8 mouse cellular contexts compared by ENCODE assay signal in the genomic region with DNA sequence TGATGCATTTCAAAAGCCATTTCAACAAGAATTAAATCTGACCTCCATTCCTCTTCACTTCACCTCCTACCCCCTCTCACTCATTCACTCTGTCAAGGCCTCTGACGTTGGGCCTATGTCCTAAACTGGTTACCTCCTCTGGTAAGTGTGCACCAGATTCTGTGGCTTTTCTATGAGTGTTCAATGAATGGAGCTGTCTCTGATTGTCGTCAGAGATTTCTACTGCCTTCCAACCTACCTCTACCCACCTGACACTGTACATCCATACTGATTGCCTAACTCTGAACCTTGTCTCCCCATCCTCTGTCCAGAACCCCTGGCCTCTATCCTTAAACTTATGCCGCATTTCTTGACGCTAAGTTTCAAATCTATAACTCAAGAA. TPM values are rescaled to one million over a fixed set of nuclear protein-coding genes. Genes with fewer than 3 reads are reported as not detected.
DNase-seq lines count a peak whose midpoint lies in the region; ATAC-seq and TF ChIP-seq lines count a peak whose summit lies in the region.

No protein-coding gene starts in this region.

- H3K4me1 ChIP-seq in heart, embryonic 12.5 days (replicated peaks), result peaks cover 12% of the 10 kb centered on the region
- peaks cover 0 to 12% of the 10 kb centered on the region in 2 experiments; a peak in 3 of 4 replicates for H3K4me1 ChIP-seq in MEL (ENCODE audit: control insufficient read depth in 1 of 2, insufficient read depth in 2 of 2, low read length in 2 of 2)
- H3K4me1 ChIP-seq in hindbrain, embryonic 10.5 days (replicated peaks), result peaks cover 19% of the 10 kb centered on the region

- no peaks in the 10 kb centered on the region; the same call in 1 of the 2 replicates for H3K79me2 ChIP-seq in MEL (ENCODE audit: control insufficient read depth, insufficient read depth, low read length, poor library complexity)

- no peak for TF ChIP-seq RAD21 in MEL (IDR thresholded peaks at IDR 0.05; ENCODE audit: low read depth, low read length)

- H3K9ac ChIP-seq in heart, embryonic 12.5 days, result peak overlapping the region; percentile 57
- peak overlapping the region; percentile 42 for H3K9ac ChIP-seq in MEL (ENCODE audit: control insufficient read depth, low read depth, low read length, poor library complexity, severe bottlenecking)

- peak overlapping the region; percentile 63 for H3K4me3 ChIP-seq in heart, embryonic 12.5 days
- peak overlapping the region; percentile 73 to 98 for H3K4me3 ChIP-seq in MEL (ENCODE audit: control insufficient read depth in 1 of 2, insufficient read depth in 1 of 2, low read depth in 2 of 2, low read length in 2 of 2)
- peak overlapping the region; percentile 63 for H3K4me3 ChIP-seq in hindbrain, embryonic 10.5 days

- H3K36me3 ChIP-seq in heart, embryonic 12.5 days, result peaks cover 34% of the 10 kb centered on the region
- H3K36me3 ChIP-seq in MEL (ENCODE audit: control insufficient read depth in 1 of 2, insufficient read depth in 2 of 2, low read length in 2 of 2), result peaks cover 0 to 6% of the 10 kb centered on the region in 2 experiments; a peak in 2 of 4 replicates
- peaks cover 32% of the 10 kb centered on the region for H3K36me3 ChIP-seq in hindbrain, embryonic 10.5 days

- peak overlapping the region; percentile 64 for H3K4me2 ChIP-seq in heart, embryonic 12.5 days

- no peak for DNase-seq in heart, postnatal 10 days
- no peak for DNase-seq in MEL (ENCODE audit: low read depth, low spot score)
- no peak for DNase-seq in hindbrain, embryonic 10.5 days (ENCODE audit: low spot score)
- no peak for DNase-seq in urinary bladder, postnatal 25 days (ENCODE audit: low spot score)
- no peak for DNase-seq in thymus, postnatal 25 days
- no peak for DNase-seq in layer of hippocampus, postnatal 10 days (ENCODE audit: low spot score in 2 of 2)

- no peaks in the 10 kb centered on the region for H3K27me3 ChIP-seq in heart, embryonic 12.5 days (replicated peaks)
- H3K27me3 ChIP-seq in MEL (ENCODE audit: control insufficient read depth in 1 of 2, insufficient read depth in 2 of 2, low read length in 2 of 2), result no peaks in the 10 kb centered on the region
- H3K27me3 ChIP-seq in hindbrain, embryonic 10.5 days (ENCODE audit: insufficient read depth, poor library complexity, severe bottlenecking), result no peaks in the 10 kb centered on the region

- 23% methylated on average over 4 of the region's 4 CpGs for WGBS in heart, embryonic 12.5 days
- 24% methylated on average over 4 of the region's 4 CpGs for WGBS in hindbrain, embryonic 10.5 days

- no peak for ATAC-seq in heart, embryonic 12.5 days (ENCODE audit: insufficient number of reproducible peaks, low FRiP score)
- peak; percentile 1; the same call in 1 of the 2 replicates for ATAC-seq in megakaryocyte progenitor cell, adult 5-6 weeks (replicated peaks; ENCODE audit: poor library complexity)

- H3K9me3 ChIP-seq in heart, embryonic 12.5 days (replicated peaks), result no peaks in the 10 kb centered on the region
- no peaks in the 10 kb centered on the region for H3K9me3 ChIP-seq in MEL (replicated peaks; ENCODE audit: insufficient read depth, low read length)
- H3K9me3 ChIP-seq in hindbrain, embryonic 10.5 days, result no peaks in the 10 kb centered on the region

- intact Hi-C loops in heart, postnatal 10 days (cut with DNase I), result no loop called here

- TF ChIP-seq EP300 in MEL (IDR thresholded peaks at IDR 0.05; ENCODE audit: low read depth in 1 of 2, low read length in 2 of 2), result no peak

- no peak for TF ChIP-seq POLR2A in MEL (IDR thresholded peaks at IDR 0.05; ENCODE audit: control insufficient read depth in 1 of 2, insufficient read depth in 1 of 2, low read depth in 1 of 2, low read length in 2 of 2, poor library complexity in 1 of 2)

- TF ChIP-seq CTCF in MEL (IDR thresholded peaks at IDR 0.05 in 2 of 3, conservative IDR thresholded peaks at IDR 0.05 in 1 of 3; ENCODE audit: control insufficient read depth in 1 of 3, insufficient read depth in 1 of 3, low read depth in 2 of 3, low read length in 3 of 3, poor library complexity in 1 of 3, severe bottlenecking in 1 of 3), result no peak

- peak overlapping the region; percentile 83 for H3K27ac ChIP-seq in heart, embryonic 12.5 days (ENCODE audit: poor library complexity, severe bottlenecking)
- peak overlapping the region; percentile 20 for H3K27ac ChIP-seq in MEL (ENCODE audit: control insufficient read depth, low read depth, low read length)
- H3K27ac ChIP-seq in hindbrain, embryonic 10.5 days, result peak overlapping the region; percentile 90

TF ChIP-seq in MEL, 35 proteins besides CTCF, POLR2A, EP300 and RAD21 (continues in another document):
- TF ChIP-seq MAFK (IDR thresholded peaks at IDR 0.05; ENCODE audit: borderline replicate concordance, low read depth, low read length), result no peak
- no peak for TF ChIP-seq RCOR1 (IDR thresholded peaks at IDR 0.05; ENCODE audit: low read depth, low read length)
- TF ChIP-seq ELF1 (IDR thresholded peaks at IDR 0.05; ENCODE audit: low read depth, low read length), result no peak
- no peak for TF ChIP-seq MEF2A (IDR thresholded peaks at IDR 0.05; ENCODE audit: extremely low read depth, insufficient replicate concordance, low read depth, low read length, poor library complexity, severe bottlenecking)
- no peak for TF ChIP-seq CHD1 (IDR thresholded peaks at IDR 0.05; ENCODE audit: low read depth, low read length)
- TF ChIP-seq BHLHE40 (IDR thresholded peaks at IDR 0.05; ENCODE audit: borderline replicate concordance, low read depth, low read length), result no peak
- TF ChIP-seq E2F4 (IDR thresholded peaks at IDR 0.05; ENCODE audit: borderline replicate concordance, low read depth, low read length), result no peak
- TF ChIP-seq ZMIZ1 (IDR thresholded peaks at IDR 0.05; ENCODE audit: low read depth, low read length), result no peak
- no peak for TF ChIP-seq USF1 (IDR thresholded peaks at IDR 0.05; ENCODE audit: low read depth, low read length)
- no peak for TF ChIP-seq GATA1 (IDR thresholded peaks at IDR 0.05; ENCODE audit: low read depth, low read length)
- no peak for TF ChIP-seq TCF12 (IDR thresholded peaks at IDR 0.05; ENCODE audit: low read depth, low read length)

RNA-seq across cellular contexts. Expression of gene Rab4b, which starts 0.8 kb away (rescaled TPM):
- 51.2 and 53.5 TPM in 2 replicates for polyA plus RNA-seq in heart, embryonic 12.5 days (2016; fragmentation: Nextera tagmentation; extraction: Ambion mirVana)
- 10 to 100 TPM; 21.9 to 22.8 TPM for total RNA-seq in heart, postnatal 10 days (2021)
- 6.7 and 9.7 TPM in 2 replicates for total RNA-seq in MEL (2012; rRNA removed)
- polyA plus RNA-seq in MEL (2012; ENCODE audit: insufficient read depth in 1 of 2, insufficient read length in 2 of 2, low read depth in 1 of 2, low replicate concordance in 2 of 2, missing spikeins in 1 of 2), result 10 to 100 TPM in 1 of 2 experiments, not detected in 1; 32.6 TPM
- 66.0 and 92.2 TPM in 2 replicates for polyA plus RNA-seq in hindbrain, embryonic 10.5 days (2016; fragmentation: Nextera tagmentation; extraction: Ambion mirVana)
- 43.2 and 43.5 TPM in 2 replicates for total RNA-seq in megakaryocyte progenitor cell, adult 5-6 weeks (2015)
- total RNA-seq in megakaryocyte progenitor cell, adult 5-6 weeks (2017), result 8.5 and 9.8 TPM in 2 replicates
- 10 to 100 TPM; 76.6 to 84.2 TPM for total RNA-seq in layer of hippocampus, postnatal 10 days (2021)

RNA-seq across cellular contexts. Expression of gene Gm21983, which starts 3.0 kb away (rescaled TPM):
- 0.34 and 0.64 TPM in 2 replicates for polyA plus RNA-seq in heart, embryonic 12.5 days (2016; fragmentation: Nextera tagmentation; extraction: Ambion mirVana)
- total RNA-seq in heart, postnatal 10 days (2021), result under 1 TPM in 1 of 2 experiments, not detected in 1; 0.31 TPM
- not detected in 2 replicates for total RNA-seq in MEL (2012; rRNA removed)
- under 1 TPM in 1 of 2 experiments, not detected in 1; 0.22 TPM for polyA plus RNA-seq in MEL (2012; ENCODE audit: insufficient read depth in 1 of 2, insufficient read length in 2 of 2, low read depth in 1 of 2, low replicate concordance in 2 of 2, missing spikeins in 1 of 2)
- 0.20 TPM in 1 of 2 replicates, not detected in the other for polyA plus RNA-seq in hindbrain, embryonic 10.5 days (2016; fragmentation: Nextera tagmentation; extraction: Ambion mirVana)
- not detected in 2 replicates for total RNA-seq in megakaryocyte progenitor cell, adult 5-6 weeks (2015)
- total RNA-seq in megakaryocyte progenitor cell, adult 5-6 weeks (2017), result not detected in 2 replicates
- under 1 TPM in 1 of 2 experiments, not detected in 1; 0.75 TPM for total RNA-seq in layer of hippocampus, postnatal 10 days (2021)

RNA-seq across cellular contexts. Expression of gene Mia, which starts 3.0 kb away (rescaled TPM):
- 0.92 TPM in 1 of 2 replicates, not detected in the other for polyA plus RNA-seq in heart, embryonic 12.5 days (2016; fragmentation: Nextera tagmentation; extraction: Ambion mirVana)
- total RNA-seq in heart, postnatal 10 days (2021), result not detected
- total RNA-seq in MEL (2012; rRNA removed), result 2.0 and 2.1 TPM in 2 replicates
- polyA plus RNA-seq in MEL (2012; ENCODE audit: insufficient read depth in 1 of 2, insufficient read length in 2 of 2, low read depth in 1 of 2, low replicate concordance in 2 of 2, missing spikeins in 1 of 2), result 1 to 10 TPM in 1 of 2 experiments, not detected in 1; 2.8 TPM
- polyA plus RNA-seq in hindbrain, embryonic 10.5 days (2016; fragmentation: Nextera tagmentation; extraction: Ambion mirVana), result 1.2 and 2.2 TPM in 2 replicates
- total RNA-seq in megakaryocyte progenitor cell, adult 5-6 weeks (2015), result 0.24 TPM in 1 of 2 replicates, not detected in the other
- total RNA-seq in megakaryocyte progenitor cell, adult 5-6 weeks (2017), result not detected in 2 replicates
- 10 to 100 TPM; 10.9 to 13.9 TPM for total RNA-seq in layer of hippocampus, postnatal 10 days (2021)

RNA-seq across cellular contexts. Expression of gene Egln2, which starts 11.3 kb away (rescaled TPM):
- polyA plus RNA-seq in heart, embryonic 12.5 days (2016; fragmentation: Nextera tagmentation; extraction: Ambion mirVana), result 56.5 and 57.4 TPM in 2 replicates
- total RNA-seq in heart, postnatal 10 days (2021), result 10 to 100 TPM; 57.9 to 59.4 TPM
- 61.8 and 69.5 TPM in 2 replicates for total RNA-seq in MEL (2012; rRNA removed)
- polyA plus RNA-seq in MEL (2012; ENCODE audit: insufficient read depth in 1 of 2, insufficient read length in 2 of 2, low read depth in 1 of 2, low replicate concordance in 2 of 2, missing spikeins in 1 of 2), result 10 to 100 TPM in 1 of 2 experiments, not detected in 1; 80.1 TPM
- 81.2 and 97.4 TPM in 2 replicates for polyA plus RNA-seq in hindbrain, embryonic 10.5 days (2016; fragmentation: Nextera tagmentation; extraction: Ambion mirVana)
- total RNA-seq in megakaryocyte progenitor cell, adult 5-6 weeks (2015), result 7.8 and 7.9 TPM in 2 replicates
- total RNA-seq in megakaryocyte progenitor cell, adult 5-6 weeks (2017), result 26.2 and 26.3 TPM in 2 replicates
- 10 to 100 TPM; 85.9 to 88.9 TPM for total RNA-seq in layer of hippocampus, postnatal 10 days (2021)

RNA-seq across cellular contexts. Expression of gene BC024978, which starts 17.6 kb away (rescaled TPM):
- 2.9 and 3.2 TPM in 2 replicates for polyA plus RNA-seq in heart, embryonic 12.5 days (2016; fragmentation: Nextera tagmentation; extraction: Ambion mirVana)
- total RNA-seq in heart, postnatal 10 days (2021), result 10 to 100 TPM; 13.6 to 14.1 TPM
- 1.6 and 2.1 TPM in 2 replicates for total RNA-seq in MEL (2012; rRNA removed)
- 1 to 10 TPM in 1 of 2 experiments, not detected in 1; 7.1 TPM for polyA plus RNA-seq in MEL (2012; ENCODE audit: insufficient read depth in 1 of 2, insufficient read length in 2 of 2, low read depth in 1 of 2, low replicate concordance in 2 of 2, missing spikeins in 1 of 2)
- 3.6 and 4.3 TPM in 2 replicates for polyA plus RNA-seq in hindbrain, embryonic 10.5 days (2016; fragmentation: Nextera tagmentation; extraction: Ambion mirVana)
- total RNA-seq in megakaryocyte progenitor cell, adult 5-6 weeks (2015), result 6.0 and 6.1 TPM in 2 replicates
- total RNA-seq in megakaryocyte progenitor cell, adult 5-6 weeks (2017), result 0.58 and 1.0 TPM in 2 replicates
- 10 to 100 TPM; 17.8 to 22.1 TPM for total RNA-seq in layer of hippocampus, postnatal 10 days (2021)

Comparison
In these comparisons a context has a peak if more than half of its experiments do, and no peak if none do; other contexts are left out.
1. H3K27ac ChIP-seq: peak in every context shown above with its lines; median percentile 90 in hindbrain, embryonic 10.5 days; 83 in heart, embryonic 12.5 days; 20 in MEL.